Mouse (Mus musculus) embryonic fibroblast, embryonic 13.5 days (primary cell): ENCODE data around the gene Eng. TPM values are rescaled to one million over a fixed set of nuclear protein-coding genes. Genes with fewer than 3 reads are reported as not detected.

Experiments used
- H3K27ac ChIP-seq: 2 replicates; pipeline ENCODE4 v1.5.1; 2012; ENCODE audit warnings: low read length, control low read depth, inconsistent platforms; ENCODE audit not compliant: insufficient read depth
- H3K4me1 ChIP-seq: 2 replicates; pipeline ENCODE4 v1.6.1; 2011; ENCODE audit warnings: low read length; ENCODE audit not compliant: control insufficient read depth, insufficient read depth
- H3K4me3 ChIP-seq: 2 replicates; pipeline ENCODE4 v1.5.1; 2011; ENCODE audit warnings: mild to moderate bottlenecking, control low read depth, low read length; ENCODE audit not compliant: insufficient read depth
- CTCF ChIP-seq: IDR thresholded peaks from 2 replicates; pipeline ENCODE4 v1.5.1; 2011; ENCODE audit warnings: mild to moderate bottlenecking, control low read depth, low read length, moderate library complexity, borderline replicate concordance; ENCODE audit not compliant: insufficient read depth
- POLR2A ChIP-seq: IDR thresholded peaks from 2 replicates; pipeline ENCODE4 v1.6.1; 2011; ENCODE audit warnings: low read depth, mild to moderate bottlenecking, control low read depth, low read length, moderate library complexity
- polyA plus RNA-seq: library from polyadenylated mRNA; stranded (reverse); fragments of >200 nt; gene quantifications from 2 replicates; pipeline ENCODE4 v1.2.4, GENCODE M21; 2011; ENCODE audit warnings: low read depth; ENCODE audit not compliant: missing spikeins, insufficient read length

Gene Eng
- polyA plus RNA-seq, 1 experiment, result 15.1 TPM

DNA sequence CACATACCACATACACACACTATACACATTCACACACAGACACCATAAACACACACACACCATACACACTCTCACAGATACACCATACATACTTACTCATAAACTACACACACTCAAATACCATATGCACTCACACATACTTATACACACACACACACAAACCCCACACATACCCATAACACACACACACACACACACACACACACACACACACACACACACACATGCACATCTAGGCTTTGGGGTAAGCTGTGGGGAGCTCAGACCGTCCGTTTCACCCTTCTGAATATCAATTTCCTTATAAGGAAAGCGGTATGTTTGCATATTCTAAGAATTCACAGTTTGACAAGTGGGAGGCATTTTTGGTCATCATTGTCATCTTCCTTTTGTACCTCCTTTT lies 76.2 kb downstream of the Eng start:
- Histone ChIP-seq H3K27ac (peak overlapping the region; percentile 20; the same call in 1 of the 2 replicates), H3K4me3 (no peak overlapping the region), H3K4me1 (peaks cover 9% of the 10 kb centered on the region)
- 0 out of 2 replicates have a peak, but pooled peaks have one; percentile 13 for TF ChIP-seq POLR2A
- TF ChIP-seq CTCF, result 0 out of 2 replicates have a peak, but pooled peaks have one; percentile 4

DNA sequence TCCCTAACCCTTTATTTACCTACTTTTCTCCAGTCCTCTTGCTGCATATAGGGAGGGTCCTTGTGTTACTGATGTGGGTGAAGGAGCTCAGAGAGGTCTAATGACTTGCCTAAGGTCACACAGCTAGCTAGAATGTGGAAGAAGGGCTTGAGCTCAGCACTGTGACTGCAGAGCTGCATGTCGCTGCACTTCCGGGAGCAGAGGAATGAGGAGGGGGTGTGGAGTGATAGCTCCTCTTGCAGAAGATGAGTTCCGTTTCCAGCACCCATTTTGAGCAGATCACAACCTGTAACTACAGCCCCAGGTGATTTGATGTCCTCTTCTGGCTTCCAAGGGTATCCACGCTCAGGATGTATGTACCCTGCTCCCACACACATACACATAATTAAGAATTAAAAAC lies 77.8 kb downstream of the Eng start:
- TF ChIP-seq POLR2A (no peak), CTCF (no peak)
- H3K4me1 ChIP-seq, result peaks cover 9% of the 10 kb centered on the region
- no peak overlapping the region for H3K4me3 ChIP-seq
- no peak overlapping the region for H3K27ac ChIP-seq

DNA sequence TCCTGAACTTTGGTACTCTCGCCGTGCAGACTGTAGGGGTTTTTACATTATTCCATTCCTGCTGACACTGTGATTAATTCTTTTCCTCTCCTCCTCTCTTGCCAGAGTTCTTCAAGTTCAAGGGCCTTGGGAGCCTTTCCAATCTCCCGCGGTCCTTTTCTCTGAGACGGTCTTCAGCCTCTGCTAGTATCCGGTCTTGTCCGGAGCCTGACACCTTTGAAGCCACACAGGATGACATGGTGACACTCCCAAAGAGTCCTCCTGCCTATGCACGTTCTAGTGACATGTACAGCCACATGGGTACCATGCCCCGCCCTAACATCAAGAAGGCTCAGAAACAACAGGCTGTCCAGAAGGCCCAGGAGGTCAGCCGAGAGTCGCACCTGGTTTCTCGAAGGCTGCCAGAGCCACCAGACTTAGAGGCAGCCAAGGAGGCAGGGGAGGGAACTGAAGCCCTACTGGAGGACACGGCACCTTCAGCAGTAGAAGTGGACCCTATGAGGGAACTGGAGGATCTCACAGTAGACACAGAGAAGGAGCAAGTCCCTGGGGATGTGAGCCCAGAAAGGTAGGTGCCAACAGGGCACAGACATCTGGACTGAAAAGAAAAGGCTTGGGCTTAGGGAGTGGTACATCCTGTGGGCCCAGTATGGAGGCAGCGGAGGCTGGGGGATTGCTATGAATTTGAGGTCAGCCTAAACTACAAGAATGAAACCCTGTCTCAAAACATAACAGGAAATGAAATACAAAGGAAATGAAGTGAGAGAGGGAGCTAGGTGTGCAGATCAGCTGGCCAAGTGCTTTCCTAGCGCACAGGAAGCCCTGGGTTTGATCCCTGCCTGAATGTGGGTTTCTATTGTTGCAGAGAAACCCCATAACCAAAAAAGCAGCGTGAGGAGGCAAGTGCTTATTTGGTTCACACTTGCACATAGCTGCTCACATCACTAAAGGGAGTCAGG lies 78.7 kb downstream of the Eng start:
- no peak overlapping the region for H3K27ac ChIP-seq
- H3K4me1 ChIP-seq, result peaks cover 9% of the 10 kb centered on the region
- no peak overlapping the region for H3K4me3 ChIP-seq
- TF ChIP-seq CTCF, result no peak
- no peak for TF ChIP-seq POLR2A

DNA sequence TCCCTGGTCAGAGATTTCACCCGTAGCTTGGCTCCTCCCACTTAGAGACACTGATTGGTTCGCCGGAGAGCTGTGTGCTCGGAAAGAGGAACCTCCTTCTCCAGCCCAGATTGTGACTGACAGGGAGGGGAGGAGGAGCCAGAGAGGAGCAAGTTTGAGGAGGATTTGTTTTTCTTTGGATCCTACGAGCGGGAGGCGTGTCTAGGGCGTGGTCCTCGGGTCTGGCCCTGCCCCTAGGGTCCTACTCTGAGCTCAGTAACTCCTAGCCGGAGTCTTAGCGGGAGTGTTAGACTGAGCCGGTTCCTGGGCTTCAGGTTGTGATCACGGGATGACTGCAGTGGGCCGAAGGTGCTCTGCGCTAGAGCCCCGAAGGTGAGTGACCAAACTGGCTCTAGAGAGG lies 81.0 kb downstream of the Eng start:
- Histone ChIP-seq H3K4me1 (peaks cover 11% of the 10 kb centered on the region), H3K27ac (no peak overlapping the region), H3K4me3 (peak overlapping the region; percentile 21)
- TF ChIP-seq POLR2A, result peak; percentile 71
- TF ChIP-seq CTCF, result no peak

DNA sequence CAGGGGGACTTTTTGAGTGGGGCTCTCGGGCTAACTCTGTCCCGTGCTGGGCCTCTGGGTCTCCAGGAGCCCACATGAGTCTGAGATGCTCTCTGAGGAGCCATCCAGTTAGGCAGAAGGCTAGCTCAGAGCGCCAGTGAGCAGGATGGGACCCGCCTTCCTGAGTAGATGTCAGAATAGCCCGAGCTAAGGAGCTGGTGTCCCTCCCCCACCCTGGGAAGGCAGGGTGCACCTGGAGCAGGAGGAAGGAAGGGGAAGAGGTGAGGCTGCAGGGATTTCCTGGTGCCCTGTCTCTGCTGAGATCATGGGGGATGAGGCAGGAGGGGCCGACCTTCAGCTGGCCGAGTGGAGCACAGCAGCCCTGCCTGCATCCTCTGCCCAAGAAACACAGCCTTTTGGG lies 82.1 kb downstream of the Eng start:
- H3K27ac ChIP-seq, result no peak overlapping the region
- peaks cover 11% of the 10 kb centered on the region for H3K4me1 ChIP-seq
- no peak overlapping the region for H3K4me3 ChIP-seq
- TF ChIP-seq POLR2A (no peak), CTCF (no peak)

DNA sequence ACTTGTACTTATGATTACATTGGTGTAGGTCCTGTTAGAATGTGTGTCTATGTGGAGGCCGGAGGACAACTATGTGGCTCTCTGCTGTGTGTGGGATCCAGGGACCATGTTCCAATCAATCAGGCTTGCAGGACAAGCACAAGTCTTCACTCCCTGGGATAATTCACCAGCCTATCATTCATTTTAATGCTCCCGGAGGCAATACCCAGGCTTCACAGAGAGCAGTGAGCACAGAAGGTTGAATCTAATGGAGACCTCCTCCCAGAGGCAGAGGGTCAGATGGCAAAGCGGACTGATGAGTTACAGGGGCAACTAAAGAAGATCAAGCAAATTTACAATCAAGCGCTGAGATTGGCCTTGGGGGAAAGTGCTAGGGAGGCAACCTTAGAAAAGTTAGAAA lies 83.2 kb downstream of the Eng start:
- Histone ChIP-seq H3K4me1 (peaks cover 11% of the 10 kb centered on the region), H3K4me3 (no peak overlapping the region), H3K27ac (no peak overlapping the region)
- TF ChIP-seq CTCF (no peak), POLR2A (no peak)

DNA sequence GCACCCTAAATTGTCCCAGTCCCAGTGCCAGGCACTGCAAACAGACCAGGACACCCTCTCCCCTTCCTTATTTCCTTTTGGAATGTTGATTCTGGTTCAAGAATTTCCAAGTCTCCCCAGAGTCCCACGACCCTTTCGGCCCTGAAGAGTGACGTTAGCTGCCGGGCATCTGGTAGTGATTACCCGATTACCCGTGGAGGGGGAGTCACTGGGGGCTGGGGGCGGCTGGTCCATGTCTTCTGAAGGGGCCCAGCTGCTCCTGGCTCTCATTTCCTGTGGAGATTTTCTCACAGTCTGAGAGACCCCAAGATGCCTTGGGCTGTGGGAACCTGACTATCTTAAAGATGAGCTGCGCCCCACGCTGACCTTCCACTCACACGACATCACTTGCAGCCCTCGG lies 84.5 kb downstream of the Eng start:
- TF ChIP-seq CTCF (no peak), POLR2A (no peak)
- Histone ChIP-seq H3K27ac (no peak overlapping the region), H3K4me1 (peaks cover 11% of the 10 kb centered on the region), H3K4me3 (no peak overlapping the region)

DNA sequence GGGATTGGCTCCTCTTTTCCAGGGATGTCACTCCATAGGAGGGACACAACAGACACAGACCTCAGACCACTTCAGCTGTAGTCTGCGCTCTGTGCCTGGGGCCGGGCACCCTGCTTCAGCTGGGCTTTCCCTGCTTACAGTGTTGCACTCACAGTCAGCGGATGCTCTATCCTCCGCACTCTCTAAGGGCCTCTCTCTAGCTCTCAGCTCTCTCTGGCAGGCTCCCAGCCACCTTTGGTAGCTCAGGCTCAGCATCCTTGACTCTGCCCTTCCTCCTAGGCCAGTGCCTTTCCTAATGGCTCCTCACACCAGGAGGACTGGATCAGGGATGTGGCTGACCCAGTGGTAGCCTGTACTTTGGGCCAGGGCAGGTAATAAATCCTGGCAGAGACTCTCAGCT lies 85.5 kb downstream of the Eng start:
- H3K4me3 ChIP-seq, result no peak overlapping the region
- H3K27ac ChIP-seq, result no peak overlapping the region
- peaks cover 11% of the 10 kb centered on the region for H3K4me1 ChIP-seq
- TF ChIP-seq CTCF (no peak), POLR2A (no peak)

Other genes with a start within 250 kb of the Eng start
- 3.5 and 3.8 TPM in 2 replicates for gene Naif1, start 196.1 kb upstream of the Eng start, polyA plus RNA-seq
- gene Slc25a25, start 195.2 kb upstream of the Eng start, polyA plus RNA-seq, result 10.7 and 16.6 TPM in 2 replicates
- gene Fam102a, start 111.3 kb upstream of the Eng start, polyA plus RNA-seq, result 5.3 and 8.9 TPM in 2 replicates
- 70.1 and 71.9 TPM in 2 replicates for gene Dpm2, start 75.7 kb upstream of the Eng start, polyA plus RNA-seq
- gene Pip5kl1, start 71.8 kb upstream of the Eng start, polyA plus RNA-seq, result 0.67 TPM in 1 of 2 replicates, not detected in the other
- gene 9430097D07Rik, start 70.9 kb upstream of the Eng start, polyA plus RNA-seq, result not detected in 2 replicates
- gene St6galnac4, start 59.5 kb upstream of the Eng start, polyA plus RNA-seq, result 20.4 and 21.5 TPM in 2 replicates
- gene St6galnac6, start 46.9 kb upstream of the Eng start, polyA plus RNA-seq, result 33.3 and 39.3 TPM in 2 replicates
- 157 and 266 TPM in 2 replicates for gene Ak1, start 24.8 kb upstream of the Eng start, polyA plus RNA-seq
- gene Fpgs, start 57.5 kb downstream of the Eng start, polyA plus RNA-seq, result 20.2 and 26.4 TPM in 2 replicates
- 77.9 and 82.0 TPM in 2 replicates for gene Cdk9, start 66.5 kb downstream of the Eng start, polyA plus RNA-seq
- 2.1 and 2.6 TPM in 2 replicates for gene Sh2d3c, start 74.5 kb downstream of the Eng start, polyA plus RNA-seq
- gene 6330409D20Rik, start 94.4 kb downstream of the Eng start, polyA plus RNA-seq, result not detected in 2 replicates
- 26.1 and 36.6 TPM in 2 replicates for gene Tor2a, start 110.6 kb downstream of the Eng start, polyA plus RNA-seq
- gene Ttc16, start 129.0 kb downstream of the Eng start, polyA plus RNA-seq, result 0.40 and 0.67 TPM in 2 replicates
- gene Ptrh1, start 129.2 kb downstream of the Eng start, polyA plus RNA-seq, result 28.9 and 44.3 TPM in 2 replicates
- gene Cfap157, start 137.8 kb downstream of the Eng start, polyA plus RNA-seq, result not detected in 2 replicates
- 33.3 and 41.4 TPM in 2 replicates for gene Stxbp1, start 200.7 kb downstream of the Eng start, polyA plus RNA-seq
- 142 and 223 TPM in 2 replicates for gene Fam129b, start 229.5 kb downstream of the Eng start, polyA plus RNA-seq